Mouse (Mus musculus) heart, adult 2 months (tissue): ENCODE results near the gene Tdrd12. TPM values are rescaled to one million over a fixed set of nuclear protein-coding genes. Genes with fewer than 3 reads are reported as not detected.

ENCODE experiments used
- DNase-seq, 2 experiments: peaks; one replicate each; pipeline ENCODE4 v3.0.0; 2021
- H3K27ac ChIP-seq: fragments of 200-600 bp; 2 replicates; pipeline ENCODE4 v1.8.1; 2022
- H3K27me3 ChIP-seq: fragments of 200-500 bp; 2 replicates; pipeline ENCODE4 v1.6.1; 2012; ENCODE audit warnings: mild to moderate bottlenecking, low read length, inconsistent platforms, mixed read lengths; ENCODE audit not compliant: control insufficient read depth, insufficient read depth
- H3K36me3 ChIP-seq: fragments of 200-500 bp; 2 replicates; pipeline ENCODE4 v1.6.1; 2012; ENCODE audit warnings: low read length, inconsistent platforms; ENCODE audit not compliant: control insufficient read depth, insufficient read depth
- H3K4me1 ChIP-seq: fragments of 200-500 bp; 2 replicates; pipeline ENCODE4 v1.6.1; 2011; ENCODE audit warnings: low read length; ENCODE audit not compliant: control insufficient read depth, insufficient read depth
- H3K4me3 ChIP-seq: fragments of 200-600 bp; 2 replicates; pipeline ENCODE4 v1.8.1; 2022
- H3K79me2 ChIP-seq: fragments of 200-500 bp; replicated peaks from 2 replicates; pipeline ENCODE4 v1.6.1; 2012; ENCODE audit warnings: mild to moderate bottlenecking, inconsistent platforms, low read length, moderate library complexity, mixed read lengths; ENCODE audit not compliant: control insufficient read depth, insufficient read depth
- H3K9ac ChIP-seq: fragments of 200-500 bp; 2 replicates; pipeline ENCODE4 v1.6.1; 2012; ENCODE audit warnings: low read depth, mild to moderate bottlenecking, control low read depth, inconsistent platforms, low read length, mixed read lengths
- CTCF ChIP-seq: fragments of 200-600 bp; IDR thresholded peaks from 2 replicates; pipeline ENCODE4 v1.8.1; 2022; ENCODE audit warnings: antibody characterized with exemption, mild to moderate bottlenecking, moderate library complexity
- EP300 ChIP-seq: fragments of 200-500 bp; IDR thresholded peaks from 2 replicates; pipeline ENCODE4 v1.6.1; 2011; ENCODE audit warnings: low read depth, low read length, control low read depth; ENCODE audit not compliant: insufficient read depth
- POLR2A ChIP-seq: fragments of 200-500 bp; IDR thresholded peaks from 2 replicates; pipeline ENCODE4 v1.6.1; 2011; ENCODE audit warnings: mild to moderate bottlenecking, low read depth, low read length, control low read depth; ENCODE audit not compliant: insufficient read depth
- WGBS: fragments of 180-500 bp; shearing (Covaris S2); methylation state at CpG from one replicate; pipeline ENCODE4 v1.1.7; 2018; 5-methylcytosine and 5-hydroxymethylcytosine counted together
- intact Hi-C: fragments of 180-260 bp; cut with DNase I; formaldehyde crosslinking; loops from one replicate; pipeline ENCODE4 v1.15.1; 2025
- polyA plus RNA-seq: library from polyadenylated mRNA; depleted of rRNA; stranded (reverse); fragments of >200 nt; gene quantifications from 2 replicates; pipeline ENCODE4 v1.2.3, GENCODE M21; 2012
- total RNA-seq, 2 experiments: library from RNA; stranded (reverse); gene quantifications; 2 replicates each; pipeline ENCODE4 v1.2.3; 2021

Tdrd12 gene
- total and polyA plus RNA-seq, 3 experiments = 0.27 TPM; not detected in 2

GRCm38 (mm10) chr7:35556205-35556603, 18.7 kb upstream of the Tdrd12 start, which contains the start of gene Nudt19:
Gene Nudt19 (minus strand): TSS chr7:35556304.
- Histone ChIP-seq H3K27me3 (no peaks in the 10 kb centered on the region), H3K4me3 (peak within 1 kb of the TSS; percentile 73), H3K27ac (peak within 1 kb of the TSS; percentile 96), H3K4me1 (no peaks in the 10 kb centered on the region), H3K36me3 (no peaks in the 10 kb centered on the region), H3K79me2 (no peaks in the 10 kb centered on the region), H3K9ac (peak within 1 kb of the TSS; percentile 88)
- TF ChIP-seq CTCF (no peak), POLR2A (no peak), EP300 (no peak)
- DNase-seq = no peak
- intact Hi-C loops = loop anchor here (2.0 to 10.0 kb wide), 2 partner anchors 29 to 161 kb away; partner anchors contain the start of genes Cep89, Faap24 and Rgs9bp
- WGBS = 62% methylated on average over 4 of the region's 4 CpGs

DNA sequence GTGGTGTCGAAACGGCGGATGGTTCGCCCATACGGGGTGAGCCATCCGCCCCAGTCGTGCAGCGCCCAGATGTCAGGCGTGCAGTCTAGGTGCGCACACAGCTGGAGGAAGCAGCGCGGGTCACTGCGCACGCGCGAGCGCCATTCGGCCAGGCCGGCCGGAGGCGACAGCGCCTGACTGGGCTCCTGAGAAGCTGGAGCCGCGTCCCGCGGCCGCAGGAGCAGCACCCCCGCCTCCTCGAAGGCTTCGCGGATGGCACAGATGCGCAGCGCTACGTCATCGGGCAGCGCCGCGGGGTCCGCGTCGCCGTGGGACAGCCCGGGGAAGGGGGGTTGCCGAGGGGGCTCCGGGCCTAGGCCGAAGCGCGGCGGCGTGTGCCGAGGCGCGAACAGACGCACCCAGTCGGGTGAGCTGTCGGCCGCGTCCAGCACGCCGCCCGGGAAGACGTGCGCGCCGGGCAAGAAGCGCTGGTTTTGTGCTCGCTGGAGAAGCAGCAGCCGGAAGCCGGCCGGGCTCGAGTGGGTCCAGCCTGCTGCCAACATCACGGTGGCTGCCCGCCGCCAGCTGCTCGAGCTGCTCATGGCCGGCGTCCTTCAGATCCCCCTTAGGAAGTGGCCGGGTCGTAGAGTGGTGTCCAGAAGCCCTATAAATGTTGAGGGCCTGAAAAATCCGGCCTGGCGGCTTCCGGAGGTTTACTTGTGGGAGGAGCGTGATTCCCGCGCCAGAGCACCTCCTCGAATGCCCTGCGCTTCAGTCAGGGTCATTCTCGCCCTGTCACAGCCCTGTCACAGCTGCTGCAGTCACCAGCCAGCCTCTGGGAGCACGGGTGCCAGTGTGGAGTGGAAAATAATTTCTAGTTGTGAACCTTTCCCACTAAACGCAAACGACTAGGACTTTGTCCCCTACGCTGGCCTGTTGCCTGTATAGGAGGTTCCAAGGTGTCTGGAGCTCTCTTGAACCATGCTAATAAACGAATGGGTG, 18.0 kb upstream of the Tdrd12 start:
- Histone ChIP-seq H3K4me3 (peak overlapping the region; percentile 73), H3K9ac (peak overlapping the region; percentile 88), H3K79me2 (no peaks in the 10 kb centered on the region), H3K27ac (peak overlapping the region; percentile 96), H3K4me1 (no peaks in the 10 kb centered on the region), H3K36me3 (no peaks in the 10 kb centered on the region), H3K27me3 (no peaks in the 10 kb centered on the region)
- WGBS = under 1% methylated on average over 93 of the region's 93 CpGs
- TF ChIP-seq POLR2A (peak; percentile 58), EP300 (0 out of 2 replicates have a peak, but pooled peaks have one; percentile 41), CTCF (no peak)
- intact Hi-C loops = loop anchor here (2.0 to 10.0 kb wide), 2 partner anchors 29 to 161 kb away; partner anchors contain the start of genes Cep89, Faap24 and Rgs9bp
- peak; percentile 90 for DNase-seq

GRCm38 (mm10) chr7:35554605-35555175, 17.1 kb upstream of the Tdrd12 start:
- no peaks in the 10 kb centered on the region for H3K79me2 ChIP-seq
- intact Hi-C loops = loop anchor here (10.0 kb wide), 1 partner anchor 160 kb away; the partner anchor contains the start of genes Cep89 and Faap24
- H3K9ac ChIP-seq = peak overlapping the region; percentile 88
- H3K27ac ChIP-seq = peak overlapping the region; percentile 96
- 8% methylated on average over 28 of the region's 28 CpGs for WGBS
- no peaks in the 10 kb centered on the region for H3K36me3 ChIP-seq
- no peaks in the 10 kb centered on the region for H3K4me1 ChIP-seq
- TF ChIP-seq EP300 (no peak), POLR2A (no peak), CTCF (no peak)
- peak; percentile 12 to 27 for DNase-seq
- no peaks in the 10 kb centered on the region for H3K27me3 ChIP-seq
- H3K4me3 ChIP-seq = peak overlapping the region; percentile 73

DNA sequence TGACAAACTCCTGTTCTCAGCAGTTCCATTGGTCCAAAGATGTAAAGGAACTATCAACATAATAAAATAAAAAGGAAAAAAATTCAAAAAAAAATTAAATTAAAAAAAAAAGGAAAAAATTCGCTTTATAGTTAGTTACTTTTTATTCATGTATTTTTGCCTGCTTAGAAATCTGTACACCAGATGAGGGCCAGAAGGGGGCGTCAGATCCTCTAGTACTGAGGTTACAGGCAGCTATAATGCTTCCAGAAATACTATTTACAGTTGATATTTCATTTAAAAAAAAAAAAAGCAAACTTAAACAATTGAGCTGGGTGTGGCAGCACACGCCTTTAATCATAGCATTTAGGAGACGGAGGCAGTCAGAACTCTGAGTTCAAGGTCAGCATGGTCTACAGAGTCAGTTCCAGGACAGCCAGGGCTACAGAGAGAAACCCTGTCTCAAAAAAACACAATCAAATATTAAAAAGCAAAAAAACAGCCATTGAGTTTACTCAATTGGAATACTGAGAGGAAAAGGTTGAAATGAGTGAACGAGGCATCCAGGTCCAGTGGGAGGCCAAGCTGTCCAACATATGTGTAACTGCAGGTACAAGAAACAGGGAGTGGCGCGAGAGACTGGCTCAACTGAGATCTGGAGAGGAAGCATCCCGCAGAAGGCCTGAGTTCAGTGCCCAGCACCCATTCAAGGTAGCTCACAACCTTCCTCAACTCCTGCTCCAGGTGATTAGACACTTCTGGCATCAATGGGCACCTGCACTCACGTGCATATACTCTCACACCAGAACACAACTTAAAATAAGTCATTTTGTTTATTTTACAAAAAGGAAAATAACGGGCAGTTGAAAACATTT, 16.4 kb upstream of the Tdrd12 start:
- Histone ChIP-seq H3K4me1 (no peaks in the 10 kb centered on the region), H3K27me3 (no peaks in the 10 kb centered on the region), H3K4me3 (peak overlapping the region; percentile 26; the same call in 1 of the 2 replicates), H3K36me3 (no peaks in the 10 kb centered on the region), H3K79me2 (no peaks in the 10 kb centered on the region), H3K9ac (no peak overlapping the region), H3K27ac (no peak overlapping the region; the same call in 1 of the 2 replicates)
- peak in 1 of 2 experiments; percentile 4 for DNase-seq
- no peak for TF ChIP-seq EP300
- TF ChIP-seq CTCF = peak; percentile 58
- intact Hi-C loops = loop anchor here (10.0 kb wide), 1 partner anchor 159 kb away; the partner anchor contains the start of genes Cep89 and Faap24
- WGBS = 74% methylated on average over 10 of the region's 10 CpGs

DNA sequence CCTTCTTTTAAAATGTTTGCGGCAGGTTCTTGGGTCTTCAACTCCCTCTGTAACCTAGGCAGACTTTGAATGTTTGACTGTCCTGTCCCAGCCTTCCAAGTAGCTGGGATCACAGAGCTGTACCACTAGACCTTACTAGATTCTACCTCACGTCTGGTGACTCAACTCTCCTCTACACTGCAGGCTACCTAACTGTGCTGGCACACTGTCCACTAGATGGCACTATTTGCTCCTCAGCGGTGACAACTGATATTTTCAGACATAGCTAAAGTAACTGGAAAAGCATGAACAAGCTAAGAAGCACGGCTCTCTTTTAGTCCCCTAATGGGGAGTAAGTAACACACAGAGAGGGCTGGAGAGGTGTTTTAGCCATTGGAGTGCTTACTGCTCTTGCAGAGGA, 8.3 kb upstream of the Tdrd12 start:
- DNase-seq = peak; percentile 22 to 41
- intact Hi-C loops = loop anchor here (2.0 kb wide), 2 partner anchors 25 to 91 kb away; no protein-coding TSS in a partner anchor
- Histone ChIP-seq H3K27me3 (no peaks in the 10 kb centered on the region), H3K4me3 (no peak overlapping the region), H3K9ac (no peak overlapping the region), H3K4me1 (no peaks in the 10 kb centered on the region), H3K79me2 (no peaks in the 10 kb centered on the region), H3K27ac (no peak overlapping the region), H3K36me3 (no peaks in the 10 kb centered on the region)
- WGBS = 33% methylated on average over 4 of the region's 4 CpGs
- TF ChIP-seq EP300 = no peak
- TF ChIP-seq POLR2A = no peak
- TF ChIP-seq CTCF = peak; percentile 91
